Mouse (Mus musculus) hindbrain, embryonic 11.5 days (tissue): ENCODE measurements around the gene Myh9. TPM values are rescaled to one million over a fixed set of nuclear protein-coding genes. Genes with fewer than 3 reads are reported as not detected.

ENCODE experiments used
- ATAC-seq: fragments of 200-750 bp; cut with Nextera tagmentation; 2 replicates; pipeline ENCODE4 v1.8.0; 2017; ENCODE audit warnings: mild to moderate bottlenecking, moderate TSS enrichment, moderate library complexity; ENCODE audit not compliant: low FRiP score
- DNase-seq: peaks from one replicate; pipeline ENCODE4 v3.0.0-alpha.2; 2015; ENCODE audit warnings: low spot score
- H3K27ac ChIP-seq: fragments of 300-500 bp; sonication (generic); 2 replicates; pipeline ENCODE4 v1.5.1; 2014; ENCODE audit warnings: mild to moderate bottlenecking, low read depth, low read length
- H3K27me3 ChIP-seq: fragments of 300-500 bp; sonication (generic); 2 replicates; pipeline ENCODE4 v1.6.1; 2014; ENCODE audit warnings: mild to moderate bottlenecking, low read length, moderate library complexity, mixed read lengths; ENCODE audit not compliant: control insufficient read depth, insufficient read depth
- H3K36me3 ChIP-seq: fragments of 300-500 bp; sonication (generic); 2 replicates; pipeline ENCODE4 v1.6.1; 2014; ENCODE audit warnings: mild to moderate bottlenecking, low read length, moderate library complexity, mixed read lengths; ENCODE audit not compliant: control insufficient read depth, insufficient read depth
- H3K4me1 ChIP-seq: fragments of 300-500 bp; sonication (generic); replicated peaks from 2 replicates; pipeline ENCODE4 v1.6.1; 2014; ENCODE audit warnings: low read length, mixed read lengths; ENCODE audit not compliant: control insufficient read depth, insufficient read depth
- H3K4me2 ChIP-seq: fragments of 300-500 bp; sonication (generic); replicated peaks from 2 replicates; pipeline ENCODE4 v1.6.1; 2014; ENCODE audit warnings: mild to moderate bottlenecking, low read depth, low read length
- H3K4me3 ChIP-seq: fragments of 300-500 bp; sonication (generic); 2 replicates; pipeline ENCODE4 v1.5.1; 2014; ENCODE audit warnings: low read depth, low read length
- H3K9ac ChIP-seq: fragments of 300-500 bp; sonication (generic); 2 replicates; pipeline ENCODE4 v1.6.1; 2014; ENCODE audit warnings: low read depth, low read length
- H3K9me3 ChIP-seq: fragments of 300-500 bp; sonication (generic); 2 replicates; pipeline ENCODE4 v1.6.1; 2016; ENCODE audit warnings: low read length; ENCODE audit not compliant: control insufficient read depth
- WGBS: fragments of 180-500 bp; shearing (Covaris S2); extraction: QIAGEN DNeasy Blood & Tissue Kit; methylation state at CpG from one replicate; pipeline ENCODE4 v1.1.7; 2014; 5-methylcytosine and 5-hydroxymethylcytosine counted together
- polyA plus RNA-seq: library from polyadenylated mRNA; unstranded; fragments of >200 nt; fragmentation: Nextera tagmentation; extraction: Ambion mirVana; gene quantifications from 2 replicates; pipeline ENCODE4 v1.2.1, GENCODE M21; 2014

The Myh9 gene
- polyA plus RNA-seq, 1 experiment from 2014 or later = 29.8 TPM

DNA sequence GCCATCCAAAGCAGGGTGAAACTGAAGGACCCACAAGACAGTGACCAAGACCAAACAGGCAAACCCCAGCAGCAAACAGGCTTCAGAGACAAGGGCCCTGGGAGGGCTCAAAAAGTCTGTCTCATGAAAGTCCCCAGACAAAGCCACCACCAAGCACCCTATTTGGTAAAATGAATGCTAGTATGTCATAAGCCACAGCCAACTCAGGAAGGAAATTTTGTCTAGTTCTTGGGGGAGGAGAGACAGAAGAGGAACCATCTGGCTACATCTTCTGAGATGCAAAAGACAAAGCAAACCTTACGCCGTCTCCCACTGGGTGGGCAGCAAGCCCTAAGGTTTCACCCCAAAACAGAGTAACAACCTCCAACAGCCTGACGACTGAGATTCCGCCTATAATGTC lies 36.3 kb downstream of the Myh9 start:
- H3K36me3 ChIP-seq = no peaks in the 10 kb centered on the region
- no peak for ATAC-seq
- H3K27ac ChIP-seq = no peak overlapping the region
- DNase-seq = no peak
- H3K27me3 ChIP-seq = no peaks in the 10 kb centered on the region
- 95% methylated on average over 4 of the region's 4 CpGs for WGBS
- no peak overlapping the region for H3K4me3 ChIP-seq
- no peaks in the 10 kb centered on the region for H3K9me3 ChIP-seq
- H3K4me1 ChIP-seq = 0 out of 2 replicates have a peak, but pooled peaks cover under 1% of the 10 kb centered on the region
- H3K9ac ChIP-seq = no peak overlapping the region
- no peak overlapping the region for H3K4me2 ChIP-seq

DNA sequence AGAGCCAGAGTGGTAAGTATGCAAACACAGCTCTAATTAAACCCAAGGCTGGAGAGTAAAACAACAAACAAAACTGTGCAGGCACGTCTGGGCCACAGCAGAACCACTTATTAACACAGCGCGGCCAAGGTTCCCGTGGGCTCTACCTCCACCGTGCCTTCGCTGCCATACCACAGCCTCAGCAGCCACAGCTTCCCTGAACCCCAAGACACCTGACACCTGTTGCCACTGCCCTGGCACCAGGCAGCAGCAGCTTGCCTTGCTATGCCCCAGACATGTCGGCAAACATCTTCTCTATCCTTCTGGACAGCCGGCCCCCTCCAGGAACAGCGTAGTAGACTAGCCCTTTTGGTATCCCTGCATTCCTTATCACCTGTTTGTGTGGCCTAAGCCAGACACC lies 37.0 kb downstream of the Myh9 start:
- H3K9me3 ChIP-seq = no peaks in the 10 kb centered on the region
- ATAC-seq (no peak), DNase-seq (no peak)
- H3K4me3 ChIP-seq = no peak overlapping the region
- no peak overlapping the region for H3K27ac ChIP-seq
- 0 out of 2 replicates have a peak, but pooled peaks cover under 1% of the 10 kb centered on the region for H3K4me1 ChIP-seq
- 87% methylated on average over 9 of the region's 9 CpGs for WGBS
- H3K4me2 ChIP-seq = no peak overlapping the region
- H3K9ac ChIP-seq = no peak overlapping the region
- no peaks in the 10 kb centered on the region for H3K36me3 ChIP-seq
- no peaks in the 10 kb centered on the region for H3K27me3 ChIP-seq

DNA sequence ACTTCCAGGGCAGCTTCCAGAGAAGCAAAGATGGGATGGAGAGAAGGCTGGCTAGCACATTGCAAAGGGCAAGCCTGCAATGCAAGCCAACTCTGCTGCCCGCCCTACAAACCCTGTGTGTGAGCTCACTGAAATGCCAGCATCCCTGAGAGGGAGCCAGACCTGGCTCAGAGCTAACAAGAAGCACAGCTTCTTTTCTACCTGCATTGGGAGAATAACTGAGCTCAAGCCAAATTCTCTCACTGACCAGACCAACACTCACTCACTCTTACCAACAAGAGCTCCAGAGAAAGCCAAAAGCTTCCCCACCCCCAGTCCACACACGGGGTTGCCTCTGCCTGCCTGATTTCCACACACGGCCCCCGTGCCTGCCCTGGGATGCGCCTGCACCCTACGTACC lies 37.5 kb downstream of the Myh9 start:
- DNase-seq (no peak), ATAC-seq (no peak)
- no peaks in the 10 kb centered on the region for H3K27me3 ChIP-seq
- H3K9ac ChIP-seq = no peak overlapping the region
- no peaks in the 10 kb centered on the region for H3K36me3 ChIP-seq
- no peaks in the 10 kb centered on the region for H3K9me3 ChIP-seq
- H3K4me2 ChIP-seq = no peak overlapping the region
- WGBS = 85% methylated on average over 6 of the region's 6 CpGs
- no peak overlapping the region for H3K27ac ChIP-seq
- peaks cover 3% of the 10 kb centered on the region; the same call in 1 of the 2 replicates for H3K4me1 ChIP-seq
- no peak overlapping the region for H3K4me3 ChIP-seq

DNA sequence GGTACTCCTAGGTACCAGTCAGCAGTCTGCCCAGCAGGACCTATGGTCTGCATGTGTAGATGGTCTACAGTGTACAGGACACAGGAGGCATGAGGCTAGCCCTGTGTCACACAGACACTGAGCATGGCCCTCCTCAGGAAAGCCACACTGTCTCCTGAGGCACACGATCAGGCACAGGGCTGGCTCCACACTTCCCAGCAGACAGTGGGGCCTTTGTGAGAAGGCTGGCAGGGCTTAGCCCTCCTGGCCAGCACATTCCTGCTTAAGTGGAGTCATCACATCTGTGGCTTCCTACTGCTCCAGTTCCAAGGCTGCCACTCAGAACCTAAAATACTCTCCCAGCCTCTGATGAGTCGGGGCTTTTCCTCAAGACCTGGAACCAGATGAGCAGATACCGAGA lies 38.2 kb downstream of the Myh9 start:
- Histone ChIP-seq H3K9ac (no peak overlapping the region), H3K4me1 (peaks cover 5% of the 10 kb centered on the region), H3K9me3 (no peaks in the 10 kb centered on the region), H3K4me2 (no peak overlapping the region), H3K27ac (no peak overlapping the region), H3K36me3 (no peaks in the 10 kb centered on the region), H3K4me3 (no peak overlapping the region), H3K27me3 (no peaks in the 10 kb centered on the region)
- DNase-seq (no peak), ATAC-seq (no peak)
- 68% methylated on average over 3 of the region's 3 CpGs for WGBS

DNA sequence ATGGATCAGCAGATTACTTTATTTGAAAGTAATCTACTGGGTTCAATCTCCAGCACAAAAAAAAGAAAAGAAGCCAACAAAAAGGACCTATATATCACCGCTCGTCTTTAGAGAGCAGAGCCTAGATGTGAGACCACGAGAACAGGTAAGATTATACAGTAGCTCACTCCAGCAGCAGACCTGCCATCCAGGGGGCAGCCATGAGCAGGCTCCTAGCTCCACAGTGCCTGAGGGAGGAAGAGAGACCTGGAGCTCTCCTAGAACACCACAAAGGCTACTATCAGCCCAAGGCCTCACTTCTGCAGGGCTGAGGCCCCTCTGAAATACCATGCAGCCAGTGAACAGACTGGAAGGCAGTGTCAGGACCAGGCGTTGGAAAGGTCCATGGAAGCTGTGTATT lies 39.0 kb downstream of the Myh9 start:
- H3K4me2 ChIP-seq = no peak overlapping the region
- H3K27me3 ChIP-seq = no peaks in the 10 kb centered on the region
- no peak for DNase-seq
- H3K9me3 ChIP-seq = no peaks in the 10 kb centered on the region
- H3K27ac ChIP-seq = no peak overlapping the region
- H3K4me1 ChIP-seq = peaks cover 8% of the 10 kb centered on the region
- WGBS = 86% methylated on average over 4 of the region's 4 CpGs
- no peak for ATAC-seq
- H3K9ac ChIP-seq = no peak overlapping the region
- no peaks in the 10 kb centered on the region for H3K36me3 ChIP-seq
- H3K4me3 ChIP-seq = no peak overlapping the region

DNA sequence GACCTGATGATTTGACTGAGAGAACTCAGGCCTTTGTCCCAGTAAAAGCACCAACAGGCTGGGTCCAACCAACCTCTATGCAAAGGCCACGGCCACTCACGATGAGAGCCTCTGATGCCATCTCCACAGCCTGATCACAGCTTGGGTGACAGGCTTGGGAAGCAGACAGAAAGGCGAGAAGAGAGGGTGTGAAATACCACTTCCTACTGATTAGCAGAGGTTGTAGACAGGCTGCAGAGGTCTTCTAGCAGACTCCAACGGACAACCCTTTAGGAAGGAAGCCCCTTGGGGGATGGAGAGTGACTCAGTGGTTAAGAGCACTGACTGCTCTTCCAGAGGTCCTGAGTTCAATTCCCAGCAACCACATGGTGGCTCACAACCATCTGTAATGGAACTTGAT lies 40.8 kb downstream of the Myh9 start:
- Histone ChIP-seq H3K4me1 (peaks cover 10% of the 10 kb centered on the region), H3K4me3 (no peak overlapping the region), H3K27me3 (no peaks in the 10 kb centered on the region), H3K27ac (no peak overlapping the region), H3K36me3 (no peaks in the 10 kb centered on the region), H3K4me2 (no peak overlapping the region), H3K9ac (no peak overlapping the region), H3K9me3 (no peaks in the 10 kb centered on the region)
- DNase-seq = no peak
- ATAC-seq = no peak
- 77% methylated on average over 4 of the region's 4 CpGs for WGBS

DNA sequence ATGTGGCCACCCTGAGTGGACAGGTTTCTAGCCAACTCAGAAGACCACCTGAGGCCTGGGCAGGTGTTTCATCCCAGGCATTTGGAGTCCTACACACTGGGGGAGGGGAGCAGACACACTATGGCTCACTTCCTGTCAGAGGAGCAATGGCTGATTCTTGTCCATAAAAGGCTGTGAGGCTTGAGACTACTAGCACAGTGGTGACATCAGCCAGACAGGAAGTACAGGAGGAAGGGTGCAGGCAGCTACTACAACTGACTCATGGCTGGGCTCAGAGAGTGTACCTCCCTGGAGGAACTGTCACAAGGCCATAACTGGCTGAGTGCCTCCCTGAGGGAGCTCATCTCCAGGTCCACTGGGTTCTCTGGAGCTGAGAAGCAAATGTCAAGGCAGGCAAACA lies 41.5 kb downstream of the Myh9 start:
- H3K9ac ChIP-seq = no peak overlapping the region
- ATAC-seq = no peak
- no peaks in the 10 kb centered on the region for H3K27me3 ChIP-seq
- no peaks in the 10 kb centered on the region for H3K9me3 ChIP-seq
- no peak for DNase-seq
- no peaks in the 10 kb centered on the region for H3K36me3 ChIP-seq
- no peak overlapping the region for H3K4me2 ChIP-seq
- no peak overlapping the region for H3K4me3 ChIP-seq
- H3K27ac ChIP-seq = no peak overlapping the region
- H3K4me1 ChIP-seq = peaks cover 10% of the 10 kb centered on the region

DNA sequence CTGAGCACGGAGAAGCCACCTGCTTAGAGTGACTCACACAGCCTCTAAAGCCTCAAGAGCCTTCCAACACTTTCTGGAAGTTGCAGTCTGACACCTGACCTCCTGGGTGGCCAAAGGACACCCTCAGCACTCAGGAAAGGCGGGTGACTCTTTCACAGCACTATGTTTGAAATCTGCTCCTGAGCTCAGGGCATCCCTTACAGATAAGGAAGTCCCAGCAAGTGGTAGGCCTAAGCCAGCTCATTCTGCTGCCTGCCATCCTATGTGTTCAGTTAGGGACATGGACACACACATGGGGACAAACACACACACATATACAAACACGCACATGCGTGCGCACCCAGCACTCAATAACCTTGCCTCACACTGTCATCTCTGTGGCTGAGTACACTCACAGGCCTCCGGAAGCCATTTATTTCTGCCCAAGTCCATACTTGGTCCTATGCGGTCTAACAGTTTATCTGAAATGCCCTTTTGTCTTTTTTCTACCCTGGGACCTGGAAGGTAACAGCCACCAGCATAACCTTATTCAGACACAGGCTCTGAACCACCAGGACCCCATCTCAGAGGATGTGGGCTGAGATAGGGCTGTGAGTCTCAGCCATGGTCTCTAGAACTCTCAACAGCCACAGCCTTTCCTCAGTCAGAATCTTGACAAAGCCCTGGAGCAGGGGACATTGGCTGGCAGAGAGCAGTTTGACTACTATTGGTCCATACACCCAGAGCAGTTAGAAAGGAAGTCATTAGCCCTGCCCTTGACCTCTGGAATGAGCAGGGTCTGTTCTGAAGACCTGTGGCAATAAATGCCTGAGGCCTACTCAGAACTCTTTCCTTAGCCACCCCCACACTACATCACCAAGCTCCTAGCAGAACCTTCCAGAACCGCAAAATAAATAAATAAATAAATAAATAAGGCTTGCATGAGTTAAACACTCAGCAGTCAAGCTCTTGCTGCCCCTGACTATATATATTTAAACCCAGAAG lies 42.2 kb downstream of the Myh9 start:
- Histone ChIP-seq H3K36me3 (no peaks in the 10 kb centered on the region), H3K4me1 (peaks cover 10% of the 10 kb centered on the region), H3K27ac (peak overlapping the region; percentile 30; the same call in 1 of the 2 replicates), H3K9me3 (no peaks in the 10 kb centered on the region), H3K27me3 (no peaks in the 10 kb centered on the region), H3K4me3 (no peak overlapping the region), H3K4me2 (no peak overlapping the region), H3K9ac (no peak overlapping the region)
- ATAC-seq (no peak), DNase-seq (no peak)
- WGBS = 86% methylated on average over 8 of the region's 8 CpGs
